Mouse (Mus musculus) urinary bladder, postnatal 36 days (tissue): ENCODE results near the gene Gm17657.

ENCODE experiments used
- DNase-seq, 2 experiments: peaks; one replicate each; pipeline ENCODE4 v3.0.0; 2022; ENCODE audit warnings: low spot score in 2 of 2, mixed read lengths in 1 of 2

Gene Gm17657

GRCm38 (mm10) chr17:29488257-29488977 is 61.0 kb downstream of the Gm17657 start:
- no peak for DNase-seq

GRCm38 (mm10) chr17:29485336-29486233 is 63.9 kb downstream of the Gm17657 start:
- no peak for DNase-seq

DNA sequence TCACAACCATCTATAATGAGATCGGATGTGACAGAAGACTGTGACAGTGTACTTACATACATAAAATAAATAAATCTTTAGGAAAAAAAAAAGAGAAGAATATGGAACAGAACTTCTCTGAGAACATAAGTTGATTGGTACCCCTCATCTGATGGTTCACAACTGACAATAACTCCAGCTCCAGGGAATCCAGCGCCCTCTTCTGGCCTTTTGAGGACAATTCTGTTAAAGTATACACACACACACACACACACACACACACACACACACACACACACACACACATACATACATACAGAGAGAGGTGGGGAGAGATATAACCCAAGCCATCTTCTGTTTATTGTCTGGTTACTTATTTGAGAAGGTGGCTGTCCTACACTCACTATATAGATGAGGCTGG is 65.0 kb downstream of the Gm17657 start:
- no peak for DNase-seq

GRCm38 (mm10) chr17:29483282-29483681 is 66.2 kb downstream of the Gm17657 start:
- DNase-seq, result no peak

DNA sequence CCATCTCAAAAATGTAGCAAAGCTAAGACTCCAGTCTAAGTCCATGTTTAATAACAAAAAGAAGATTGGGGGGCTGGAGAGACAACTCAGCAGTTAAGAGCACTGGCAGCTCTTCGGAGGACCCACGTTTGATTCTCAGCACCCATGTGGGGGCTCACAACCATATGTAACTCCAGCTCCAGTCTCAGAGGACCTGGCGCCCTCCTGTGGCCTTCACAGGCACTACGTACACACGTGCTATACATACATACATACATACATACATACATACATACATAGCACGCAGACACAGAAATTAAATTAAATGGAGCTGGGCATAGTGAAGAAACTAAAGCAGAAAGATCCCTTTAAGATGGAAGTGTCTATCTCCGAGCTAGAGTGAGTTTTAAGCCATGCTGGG is 66.8 kb downstream of the Gm17657 start:
- no peak for DNase-seq

GRCm38 (mm10) chr17:29480256-29480655 is 69.2 kb downstream of the Gm17657 start:
- no peak for DNase-seq

DNA sequence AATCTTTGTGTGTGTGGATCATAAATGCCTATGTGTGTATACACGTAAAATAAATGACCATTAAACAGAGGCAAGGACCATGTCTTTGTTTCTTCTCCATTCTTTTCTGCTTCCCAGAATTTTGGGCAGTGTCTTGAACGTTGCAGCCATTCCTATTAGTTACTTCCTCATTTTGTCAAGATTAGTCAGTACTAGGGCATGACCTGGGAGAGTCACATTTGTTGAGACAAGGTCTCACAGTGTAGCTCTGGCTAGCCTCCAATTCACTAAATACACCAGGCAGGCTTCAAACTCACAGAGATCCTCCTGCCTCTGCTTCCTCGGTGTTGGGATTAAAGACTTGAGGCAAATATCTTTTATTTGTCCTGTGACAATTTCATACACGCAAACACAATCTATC is 71.2 kb downstream of the Gm17657 start:
- DNase-seq, result no peak

GRCm38 (mm10) chr17:29477357-29477756 is 72.1 kb downstream of the Gm17657 start:
- no peak for DNase-seq

DNA sequence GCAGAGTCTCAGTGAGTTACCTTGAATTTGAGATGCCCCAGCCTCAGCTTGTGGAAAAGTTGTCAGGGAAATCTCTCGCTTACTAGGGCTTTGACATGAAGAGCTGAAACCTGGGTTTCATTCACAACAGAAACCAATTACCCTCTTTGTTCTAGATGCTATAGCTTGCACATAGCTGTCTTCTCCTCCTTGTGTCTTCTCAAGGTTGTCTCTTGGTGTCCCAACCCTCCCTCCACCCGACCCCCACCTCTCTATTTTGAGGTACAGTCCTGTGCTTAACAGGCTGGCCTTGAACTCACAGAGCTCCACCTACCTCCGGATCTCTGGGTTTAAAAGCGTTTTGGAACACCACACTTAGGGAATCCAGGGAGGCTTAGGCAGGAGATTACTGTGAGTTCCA is 73.0 kb downstream of the Gm17657 start:
- no peak for DNase-seq

- no peak for DNase-seq
These were observed 74.3 kb downstream of the Gm17657 start for GRCm38 (mm10) chr17:29475142-29475541.

DNA sequence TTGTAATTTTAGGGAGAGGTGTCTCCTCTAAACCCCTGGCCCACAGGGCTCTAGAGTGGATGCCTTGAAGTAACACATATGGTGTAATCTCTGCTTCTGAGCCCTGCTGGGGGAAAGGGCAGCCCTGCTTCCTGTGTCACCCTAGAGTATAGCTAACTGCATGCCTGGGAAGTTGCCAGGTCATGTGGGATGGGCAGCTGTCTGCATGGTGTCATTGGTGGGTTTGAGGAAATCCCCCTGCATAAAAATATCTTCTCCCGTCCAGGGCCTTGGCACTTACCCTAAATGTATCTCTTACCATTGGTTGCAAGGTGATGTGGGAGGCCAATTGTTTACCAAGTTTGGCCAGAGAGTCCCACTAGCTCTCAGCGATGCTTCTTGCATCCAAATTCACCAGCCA is 75.4 kb downstream of the Gm17657 start:
- DNase-seq, result no peak

GRCm38 (mm10) chr17:29473466-29473865 is 76.0 kb downstream of the Gm17657 start:
- DNase-seq, result no peak
